In the genomic region with DNA sequence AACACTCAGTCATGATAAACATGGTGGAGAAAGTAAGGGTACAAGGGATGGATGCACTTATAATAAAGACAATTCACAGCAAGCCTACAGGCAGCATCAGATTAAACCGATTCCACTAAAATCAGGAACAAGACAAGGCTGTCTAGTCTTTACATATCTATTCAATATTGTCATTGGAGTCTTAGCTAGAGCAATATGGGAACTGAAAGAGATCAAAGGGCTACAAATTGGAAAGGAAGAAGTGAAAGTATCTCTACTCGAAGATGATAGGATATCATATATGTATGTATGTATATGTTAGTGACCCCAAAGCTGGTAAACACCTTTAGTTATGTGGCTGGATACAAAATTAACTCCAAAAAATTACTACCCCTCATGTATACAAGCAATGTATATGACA, we compare ENCODE assay signal across 23 mouse cellular contexts. TPM values are rescaled to one million over a fixed set of nuclear protein-coding genes. Genes with fewer than 3 reads are reported as not detected.
DNase-seq lines count a peak whose midpoint lies in the region; ATAC-seq and TF ChIP-seq lines count a peak whose summit lies in the region.
"Had no signal": no experiment of that assay in that cellular context is flagged by ENCODE, and none has a peak within 500 bp of the region (broad histone marks: within the 10 kb centered on the region; RNA-seq: fewer than 3 reads in every experiment).

No protein-coding gene starts in this region.

- no peak overlapping the region for H3K27ac ChIP-seq in CH12.LX (ENCODE audit: insufficient read depth, low read depth)
- no peak overlapping the region for H3K27ac ChIP-seq in heart, adult 2 months
- H3K27ac ChIP-seq: embryonic facial prominence, embryonic 10.5 days; embryonic facial prominence, embryonic 12.5 days had no signal

- dilution Hi-C loops in CH12.LX (cut with MboI; ENCODE audit: extremely low pct_ligation_motif_present, extremely low pct_unique_long_range_greater_than_20kb, low sequenced_read_pairs): no loop called here

- 76% methylated on average over 2 of the region's 2 CpGs for WGBS in heart, adult 2 months

- no peak overlapping the region for H3K4me3 ChIP-seq in CH12.LX (replicated peaks in 1 of 3; ENCODE audit: low read depth in 2 of 3, low read length in 2 of 3, poor library complexity in 1 of 3)
- no peak overlapping the region for H3K4me3 ChIP-seq in heart, adult 2 months
- H3K4me3 ChIP-seq: embryonic facial prominence, embryonic 10.5 days; embryonic facial prominence, embryonic 12.5 days had no signal

- peak; percentile 82 for ATAC-seq in granulocyte monocyte progenitor cell, adult 5-6 weeks (replicated peaks; ENCODE audit: poor library complexity, severe bottlenecking)
- ATAC-seq in megakaryocyte progenitor cell, adult 5-6 weeks (replicated peaks; ENCODE audit: poor library complexity): 0 out of 2 replicates have a peak, but pooled peaks have one; percentile 9
- ATAC-seq: CD4-positive, CD25-positive, alpha-beta regulatory T cell, adult 4 months; forebrain, embryonic 14.5 days; forebrain, embryonic 16.5 days had no signal

- H3K79me2 ChIP-seq in CH12.LX (replicated peaks; ENCODE audit: control insufficient read depth, extremely low read depth, insufficient read depth, poor library complexity, severe bottlenecking): no peaks in the 10 kb centered on the region
- H3K79me2 ChIP-seq in heart, adult 2 months (replicated peaks; ENCODE audit: control insufficient read depth, insufficient read depth, low read length): no peaks in the 10 kb centered on the region

- DNase-seq in CH12.LX (ENCODE audit: extremely low read depth): no peak
- peak; percentile 64 for DNase-seq in splenic B cell, adult 2 months (ENCODE audit: low read depth, low spot score)
- DNase-seq in kidney, postnatal 25 days: no peak
- DNase-seq in urinary bladder, postnatal 4 days (ENCODE audit: low spot score in 2 of 2): no peak
- no peak for DNase-seq in heart, adult 2 months
- no peak for DNase-seq in right cerebral cortex, postnatal 36 days (ENCODE audit: low spot score in 2 of 2)
- DNase-seq: adrenal gland, adult 2 months; adrenal gland, postnatal 10 days; adrenal gland, postnatal 25 days; B cell, adult 2 months; cerebellum, adult 18-20 months; cerebellum, adult 8-10 months; cerebellum, adult 9-11 months; cerebellum, postnatal 14 days; cerebellum, postnatal 36 days had no signal

- peak; percentile 50; the same call in 1 of the 2 replicates for TF ChIP-seq EP300 in CH12.LX (IDR thresholded peaks at IDR 0.05; ENCODE audit: low read length)
- no peak for TF ChIP-seq EP300 in heart, adult 2 months (IDR thresholded peaks at IDR 0.05; ENCODE audit: insufficient read depth, low read depth, low read length)

- H3K4me2 ChIP-seq in CH12.LX (ENCODE audit: insufficient read depth, low read depth, poor library complexity, severe bottlenecking): no peak overlapping the region
- H3K4me2 ChIP-seq: embryonic facial prominence, embryonic 12.5 days had no signal

- H3K36me3 ChIP-seq in CH12.LX (replicated peaks in 1 of 2; ENCODE audit: control insufficient read depth in 1 of 2, insufficient read depth in 1 of 2, low read length in 1 of 2): no peaks in the 10 kb centered on the region
- H3K36me3 ChIP-seq in splenic B cell, adult 2 months (ENCODE audit: control insufficient read depth, insufficient read depth, low read length, poor library complexity, severe bottlenecking): no peaks in the 10 kb centered on the region
- no peaks in the 10 kb centered on the region for H3K36me3 ChIP-seq in heart, adult 2 months (ENCODE audit: control insufficient read depth, insufficient read depth, low read length)
- H3K36me3 ChIP-seq: embryonic facial prominence, embryonic 10.5 days; embryonic facial prominence, embryonic 12.5 days had no signal

- intact Hi-C loops in heart, adult 2 months (cut with DNase I): loop anchor here (5.0 kb wide), 1 partner anchor 88 kb away; no protein-coding TSS in a partner anchor

- no peaks in the 10 kb centered on the region for H3K27me3 ChIP-seq in CH12.LX (replicated peaks)
- no peaks in the 10 kb centered on the region for H3K27me3 ChIP-seq in splenic B cell, adult 2 months (ENCODE audit: control insufficient read depth, insufficient read depth, low read length, poor library complexity, severe bottlenecking)
- no peaks in the 10 kb centered on the region for H3K27me3 ChIP-seq in heart, adult 2 months (ENCODE audit: control insufficient read depth, insufficient read depth, low read length)
- H3K27me3 ChIP-seq: embryonic facial prominence, embryonic 12.5 days had no signal

- no peak for TF ChIP-seq RAD21 in CH12.LX (IDR thresholded peaks at IDR 0.05; ENCODE audit: low read depth, low read length)

- no peak for TF ChIP-seq CTCF in CH12.LX (conservative IDR thresholded peaks at IDR 0.05 in 1 of 2, IDR thresholded peaks at IDR 0.05 in 1 of 2; ENCODE audit: low read depth in 2 of 2, low read length in 2 of 2)
- no peak for TF ChIP-seq CTCF in heart, adult 2 months (IDR thresholded peaks at IDR 0.05)

- in situ Hi-C loops in CH12.LX (cut with MboI; ENCODE audit: low pct_ligation_motif_present, low pct_unique_long_range_greater_than_20kb, low sequenced_read_pairs): loop anchor here (5.0 kb wide), 2 partner anchors 83 to 283 kb away; a partner anchor contains a TSS

- H3K9ac ChIP-seq in CH12.LX (ENCODE audit: insufficient read depth, low read depth): no peak overlapping the region
- no peak overlapping the region for H3K9ac ChIP-seq in heart, adult 2 months (ENCODE audit: low read depth, low read length)
- H3K9ac ChIP-seq: embryonic facial prominence, embryonic 12.5 days had no signal

- H3K4me1 ChIP-seq in CH12.LX (ENCODE audit: control insufficient read depth in 1 of 2, insufficient read depth in 2 of 2): peaks cover 9 to 43% of the 10 kb centered on the region in 2 experiments
- H3K4me1 ChIP-seq in heart, adult 2 months (ENCODE audit: control insufficient read depth, insufficient read depth, low read length): no peaks in the 10 kb centered on the region
- H3K4me1 ChIP-seq: embryonic facial prominence, embryonic 10.5 days; embryonic facial prominence, embryonic 12.5 days had no signal

- no peak for TF ChIP-seq POLR2A in CH12.LX (IDR thresholded peaks at IDR 0.05; ENCODE audit: low read depth, low read length)
- no peak for TF ChIP-seq POLR2A in heart, adult 2 months (IDR thresholded peaks at IDR 0.05; ENCODE audit: insufficient read depth, low read depth, low read length)

- no peaks in the 10 kb centered on the region for H3K9me3 ChIP-seq in CH12.LX (replicated peaks; ENCODE audit: low read length)
- H3K9me3 ChIP-seq: embryonic facial prominence, embryonic 10.5 days; embryonic facial prominence, embryonic 12.5 days had no signal

TF ChIP-seq in CH12.LX, 34 proteins besides CTCF, POLR2A, EP300 and RAD21:
- TF ChIP-seq MAZ (IDR thresholded peaks at IDR 0.05; ENCODE audit: low read depth, low read length) (no peak), MXI1 (IDR thresholded peaks at IDR 0.05; ENCODE audit: low read depth, low read length) (no peak), JUND (conservative IDR thresholded peaks at IDR 0.05; ENCODE audit: low read depth, low read length) (no peak), ETS1 (conservative IDR thresholded peaks at IDR 0.05; ENCODE audit: low read depth, low read length) (no peak), E2F4 (IDR thresholded peaks at IDR 0.05; ENCODE audit: insufficient replicate concordance, low read depth, low read length) (no peak), IRF4 (IDR thresholded peaks at IDR 0.05; ENCODE audit: low read depth, low read length) (peak; percentile 60)

RNA-seq across cellular contexts. Expression of a gene that starts 35.2 kb away (rescaled TPM):
- total RNA-seq in CH12.LX (2012; rRNA removed) (0.34 and 0.76 TPM in 2 replicates), CH12.LX (2014; rRNA removed) (0.34 and 0.80 TPM in 2 replicates)
- 0.81 and 1.1 TPM in 2 replicates for polyA plus RNA-seq in CH12.LX (2012; ENCODE audit: insufficient read length, low read depth)
- total RNA-seq in granulocyte monocyte progenitor cell, adult 5-6 weeks (2014; fragmentation: Nextera tagmentation): not detected in 2 replicates
- not detected in 2 replicates for total RNA-seq in granulocyte monocyte progenitor cell, adult 5-6 weeks (2017)
- 0.15 TPM in 1 of 2 replicates, not detected in the other for total RNA-seq in megakaryocyte progenitor cell, adult 5-6 weeks (2015)
- 0.10 TPM in 1 of 2 replicates, not detected in the other for total RNA-seq in megakaryocyte progenitor cell, adult 5-6 weeks (2017)
- total RNA-seq in heart, adult 2 months (2021): not detected
- 0.06 and 0.86 TPM in 2 replicates for polyA plus RNA-seq in heart, adult 2 months (2012; rRNA removed)
- total RNA-seq: adrenal gland, adult 2 months; adrenal gland, postnatal 25 days; MEL had no signal
- polyA plus RNA-seq: adrenal gland, adult 2 months; forebrain, embryonic 14.5 days had no signal

RNA-seq across cellular contexts. Expression of a gene that starts 55.8 kb away (rescaled TPM):
- total RNA-seq in CH12.LX (2012; rRNA removed) (10.0 and 11.7 TPM in 2 replicates), CH12.LX (2014; rRNA removed) (9.4 and 10.8 TPM in 2 replicates)
- polyA plus RNA-seq in CH12.LX (2012; ENCODE audit: insufficient read length, low read depth): 9.3 and 11.4 TPM in 2 replicates
- 5.8 and 9.2 TPM in 2 replicates for total RNA-seq in granulocyte monocyte progenitor cell, adult 5-6 weeks (2014; fragmentation: Nextera tagmentation)
- total RNA-seq in granulocyte monocyte progenitor cell, adult 5-6 weeks (2017): 6.1 and 10.6 TPM in 2 replicates
- total RNA-seq in megakaryocyte progenitor cell, adult 5-6 weeks (2015): 5.3 and 7.5 TPM in 2 replicates
- total RNA-seq in megakaryocyte progenitor cell, adult 5-6 weeks (2017): 8.0 and 10.3 TPM in 2 replicates
- total RNA-seq in heart, adult 2 months (2021): 1 to 10 TPM; 1.6 to 2.2 TPM
- polyA plus RNA-seq in heart, adult 2 months (2012; rRNA removed): 3.3 and 4.7 TPM in 2 replicates
- total RNA-seq: MEL had no signal
